Mouse (Mus musculus) MEL (cell line): Measurements from ENCODE around the gene Hspa1a. TPM values are rescaled to one million over a fixed set of nuclear protein-coding genes. Genes with fewer than 3 reads are reported as not detected.
A peak's percentile ranks its signal among the peaks of the same experiment; 100 is the strongest.

Source experiments
- DNase-seq: peaks from one replicate; pipeline ENCODE4 v3.0.0; 2011; ENCODE audit warnings: low read depth, low spot score
- H3K27ac ChIP-seq: 2 replicates; pipeline ENCODE4 v1.5.1; 2012; ENCODE audit warnings: low read depth, mild to moderate bottlenecking, control low read depth, low read length, moderate library complexity; ENCODE audit not compliant: control insufficient read depth
- H3K27me3 ChIP-seq, 2 experiments: fragments of 150-350 bp in 1 of 2; sonication (generic) in 1 of 2; 2 replicates each; pipeline ENCODE4 v1.6.1; 2012; ENCODE audit warnings: low read length in 2 of 2, mild to moderate bottlenecking in 2 of 2, improper control_type of control experiment in 1 of 2, moderate library complexity in 1 of 2; ENCODE audit not compliant: insufficient read depth in 2 of 2, control insufficient read depth in 1 of 2
- H3K36me3 ChIP-seq, 2 experiments: 2 replicates each; pipeline ENCODE4 v1.6.1; 2012 to 2014; ENCODE audit warnings: low read length in 2 of 2, improper control_type of control experiment in 1 of 2, inconsistent platforms in 1 of 2, mild to moderate bottlenecking in 1 of 2; ENCODE audit not compliant: insufficient read depth in 2 of 2, control insufficient read depth in 1 of 2
- H3K4me1 ChIP-seq, 2 experiments: fragments of 150-350 bp in 1 of 2; sonication (generic) in 1 of 2; 2 replicates each; pipeline ENCODE4 v1.6.1; 2012; ENCODE audit warnings: low read length in 2 of 2, improper control_type of control experiment in 1 of 2, mild to moderate bottlenecking in 1 of 2; ENCODE audit not compliant: insufficient read depth in 2 of 2, control insufficient read depth in 1 of 2
- H3K4me3 ChIP-seq, 2 experiments: fragments of 150-350 bp in 1 of 2; sonication (generic) in 1 of 2; 2 replicates each; pipeline ENCODE4 v1.5.1; 2012; ENCODE audit warnings: low read depth in 2 of 2, low read length in 2 of 2, mild to moderate bottlenecking in 2 of 2, moderate library complexity in 2 of 2, control low read depth in 1 of 2, improper control_type of control experiment in 1 of 2; ENCODE audit not compliant: control insufficient read depth in 1 of 2, insufficient read depth in 1 of 2
- H3K79me2 ChIP-seq: 2 replicates; pipeline ENCODE4 v1.6.1; 2012; ENCODE audit warnings: mild to moderate bottlenecking, low read length, moderate library complexity; ENCODE audit not compliant: control insufficient read depth, poor library complexity, insufficient read depth
- H3K9ac ChIP-seq: 2 replicates; pipeline ENCODE4 v1.6.1; 2012; ENCODE audit warnings: low read depth, mild to moderate bottlenecking, control low read depth, low read length, moderate library complexity; ENCODE audit not compliant: control insufficient read depth, poor library complexity, severe bottlenecking
- H3K9me3 ChIP-seq: fragments of 150-350 bp; sonication (generic); replicated peaks from 2 replicates; pipeline ENCODE4 v1.6.1; 2012; ENCODE audit warnings: mild to moderate bottlenecking, low read length, improper control_type of control experiment, moderate library complexity; ENCODE audit not compliant: insufficient read depth
- CHD1 ChIP-seq: IDR thresholded peaks from 2 replicates; pipeline ENCODE4 v1.6.1; 2012; ENCODE audit warnings: low read depth, mild to moderate bottlenecking, inconsistent platforms, low read length, improper control_type of control experiment
- CHD2 ChIP-seq: IDR thresholded peaks from 2 replicates; pipeline ENCODE4 v1.6.1; 2011; ENCODE audit warnings: low read length, improper control_type of control experiment
- CTCF ChIP-seq, 3 experiments: IDR thresholded peaks in 2 of 3; conservative IDR thresholded peaks in 1 of 3; 2 replicates each; pipeline ENCODE4 v1.5.1; 2011 to 2012; ENCODE audit warnings: low read length in 3 of 3, low read depth in 2 of 3, mild to moderate bottlenecking in 2 of 3, improper control_type of control experiment in 1 of 3, inconsistent platforms in 1 of 3, mixed read lengths in 1 of 3, moderate library complexity in 1 of 3; ENCODE audit not compliant: control insufficient read depth in 1 of 3, insufficient read depth in 1 of 3, poor library complexity in 1 of 3, severe bottlenecking in 1 of 3
- E2F4 ChIP-seq: IDR thresholded peaks from 2 replicates; pipeline ENCODE4 v1.6.1; 2011; ENCODE audit warnings: low read depth, low read length, improper control_type of control experiment, borderline replicate concordance
- EP300 ChIP-seq, 2 experiments: IDR thresholded peaks; 2 replicates each; pipeline ENCODE4 v1.6.1; 2011; ENCODE audit warnings: improper control_type of control experiment in 2 of 2, low read length in 2 of 2, low read depth in 1 of 2, mild to moderate bottlenecking in 1 of 2
- ETS1 ChIP-seq: IDR thresholded peaks from 2 replicates; pipeline ENCODE4 v1.6.1; 2012; ENCODE audit warnings: low read depth, mild to moderate bottlenecking, inconsistent platforms, low read length, improper control_type of control experiment, moderate library complexity
- GABPA ChIP-seq: IDR thresholded peaks from 2 replicates; pipeline ENCODE4 v1.6.1; 2012; ENCODE audit warnings: low read depth, mild to moderate bottlenecking, inconsistent platforms, low read length, improper control_type of control experiment, moderate library complexity
- GATA1 ChIP-seq: IDR thresholded peaks from 2 replicates; pipeline ENCODE4 v1.6.1; 2011; ENCODE audit warnings: low read depth, low read length, improper control_type of control experiment
- HCFC1 ChIP-seq: IDR thresholded peaks from 2 replicates; pipeline ENCODE4 v1.6.1; 2012; ENCODE audit warnings: low read depth, mild to moderate bottlenecking, inconsistent platforms, low read length, improper control_type of control experiment, moderate library complexity
- JUND ChIP-seq: IDR thresholded peaks from 2 replicates; pipeline ENCODE4 v1.6.1; 2011; ENCODE audit warnings: low read depth, mild to moderate bottlenecking, improper control_type of control experiment, low read length
- MAX ChIP-seq: IDR thresholded peaks from 2 replicates; pipeline ENCODE4 v1.6.1; 2011; ENCODE audit warnings: low read length, improper control_type of control experiment
- MAZ ChIP-seq: IDR thresholded peaks from 2 replicates; pipeline ENCODE4 v1.6.1; 2012; ENCODE audit warnings: low read depth, mild to moderate bottlenecking, inconsistent platforms, low read length, improper control_type of control experiment
- MEF2A ChIP-seq: IDR thresholded peaks from 2 replicates; pipeline ENCODE4 v1.6.1; 2014; ENCODE audit warnings: low read depth, mild to moderate bottlenecking, inconsistent platforms, low read length, improper control_type of control experiment; ENCODE audit not compliant: poor library complexity, insufficient replicate concordance, severe bottlenecking; ENCODE audit errors: extremely low read depth
- MYB ChIP-seq: IDR thresholded peaks from 2 replicates; pipeline ENCODE4 v1.6.1; 2011; ENCODE audit warnings: mild to moderate bottlenecking, low read depth, low read length, improper control_type of control experiment
- MYC ChIP-seq: IDR thresholded peaks from 2 replicates; pipeline ENCODE4 v1.6.1; 2011; ENCODE audit warnings: low read depth, mild to moderate bottlenecking, low read length, improper control_type of control experiment, moderate library complexity
- NELFE ChIP-seq: IDR thresholded peaks from 2 replicates; pipeline ENCODE4 v1.6.1; 2011; ENCODE audit warnings: low read depth, low read length, improper control_type of control experiment
- NRF1 ChIP-seq: IDR thresholded peaks from 2 replicates; pipeline ENCODE4 v1.6.1; 2014; ENCODE audit warnings: low read depth, mild to moderate bottlenecking, inconsistent platforms, low read length, improper control_type of control experiment, moderate library complexity; ENCODE audit not compliant: poor library complexity, insufficient read depth, severe bottlenecking
- POLR2A ChIP-seq, 2 experiments: IDR thresholded peaks; 2 replicates each; pipeline ENCODE4 v1.6.1; 2011 to 2012; ENCODE audit warnings: low read length in 2 of 2, mild to moderate bottlenecking in 2 of 2, control low read depth in 1 of 2, improper control_type of control experiment in 1 of 2, low read depth in 1 of 2, moderate library complexity in 1 of 2; ENCODE audit not compliant: control insufficient read depth in 1 of 2, insufficient read depth in 1 of 2, poor library complexity in 1 of 2
- POLR2AphosphoS2 ChIP-seq: IDR thresholded peaks from 2 replicates; pipeline ENCODE4 v1.6.1; 2011; ENCODE audit warnings: low read length, improper control_type of control experiment
- POLR2AphosphoS5 ChIP-seq: IDR thresholded peaks from 2 replicates; pipeline ENCODE4 v1.6.1; 2012; ENCODE audit warnings: low read depth, borderline replicate concordance, mild to moderate bottlenecking, inconsistent platforms, low read length, moderate library complexity, mixed read lengths
- RAD21 ChIP-seq: IDR thresholded peaks from 2 replicates; pipeline ENCODE4 v1.6.1; 2011; ENCODE audit warnings: mild to moderate bottlenecking, low read depth, low read length, improper control_type of control experiment
- SIN3A ChIP-seq: IDR thresholded peaks from 2 replicates; pipeline ENCODE4 v1.6.1; 2012; ENCODE audit warnings: low read length, improper control_type of control experiment, inconsistent platforms
- SMC3 ChIP-seq: IDR thresholded peaks from 2 replicates; pipeline ENCODE4 v1.6.1; 2011; ENCODE audit warnings: low read depth, low read length, improper control_type of control experiment
- TBP ChIP-seq: IDR thresholded peaks from 2 replicates; pipeline ENCODE4 v1.8.0; 2011; ENCODE audit warnings: low read depth, low read length, improper control_type of control experiment
- USF1 ChIP-seq: IDR thresholded peaks from 2 replicates; pipeline ENCODE4 v1.6.1; 2014; ENCODE audit warnings: low read depth, mild to moderate bottlenecking, inconsistent platforms, low read length, improper control_type of control experiment, moderate library complexity
- ZC3H11A ChIP-seq: IDR thresholded peaks from 2 replicates; pipeline ENCODE4 v1.6.1; 2012; ENCODE audit warnings: low read depth, mild to moderate bottlenecking, inconsistent platforms, low read length, improper control_type of control experiment
- ZKSCAN1 ChIP-seq: IDR thresholded peaks from 2 replicates; pipeline ENCODE4 v1.6.1; 2012; ENCODE audit warnings: low read depth, mild to moderate bottlenecking, inconsistent platforms, low read length, improper control_type of control experiment, moderate library complexity
- ZMIZ1 ChIP-seq: IDR thresholded peaks from 2 replicates; pipeline ENCODE4 v1.6.1; 2012; ENCODE audit warnings: low read depth, mild to moderate bottlenecking, inconsistent platforms, low read length, improper control_type of control experiment, moderate library complexity
- ZNF384 ChIP-seq: IDR thresholded peaks from 2 replicates; pipeline ENCODE4 v1.6.1; 2012; ENCODE audit warnings: low read depth, mild to moderate bottlenecking, inconsistent platforms, low read length, improper control_type of control experiment
- polyA plus RNA-seq, 2 experiments: library from polyadenylated mRNA; stranded (reverse) in 1 of 2; unstranded in 1 of 2; fragments of >175 nt in 1 of 2; fragments of >200 nt in 1 of 2; gene quantifications; 2 replicates each; pipeline versions ENCODE4 v1.2.1 to v1.2.4; 2012; ENCODE audit warnings: low replicate concordance in 2 of 2, low read depth in 1 of 2; ENCODE audit not compliant: insufficient read length in 2 of 2, insufficient read depth in 1 of 2, missing spikeins in 1 of 2
- total RNA-seq: library from RNA; depleted of rRNA; stranded (reverse); fragments of 300-350 nt; gene quantifications from 2 replicates; pipeline ENCODE4 v1.2.3, GENCODE M21; 2012

Hspa1a gene
- total and polyA plus RNA-seq, 3 experiments, result not detected

DNA sequence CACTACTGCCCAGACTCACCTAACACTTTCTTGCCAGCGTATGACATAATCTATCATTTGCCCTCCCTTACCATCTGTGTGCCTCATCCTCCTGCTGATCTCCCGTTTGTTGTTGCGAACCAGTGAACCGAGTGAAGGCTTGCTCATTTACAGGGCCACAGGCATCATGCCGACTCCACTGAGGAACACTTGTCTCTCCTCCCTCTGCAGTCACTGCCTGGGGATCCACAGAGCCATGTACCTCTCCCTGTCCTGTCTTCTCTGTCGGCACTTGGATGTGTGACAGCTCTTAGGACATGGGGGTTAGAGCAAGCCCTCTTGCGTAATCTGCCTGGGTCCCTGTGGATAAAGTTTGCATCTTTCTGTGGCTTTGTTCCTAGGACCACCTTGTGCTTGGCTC is 37.6 kb upstream of the Hspa1a start:
- H3K79me2 ChIP-seq, result peaks cover 13% of the 10 kb centered on the region; the same call in 1 of the 2 replicates
- H3K36me3 ChIP-seq, result peaks cover 2 to 6% of the 10 kb centered on the region in 2 experiments
- no peak for TF ChIP-seq MYB
- no peak for TF ChIP-seq MEF2A
- TF ChIP-seq POLR2AphosphoS2, result no peak
- TF ChIP-seq ZMIZ1, result no peak
- no peak for TF ChIP-seq NRF1
- TF ChIP-seq USF1, result no peak
- TF ChIP-seq TBP, result no peak
- TF ChIP-seq ETS1, result no peak
- TF ChIP-seq NELFE, result no peak
- TF ChIP-seq MYC, result no peak
- no peak for TF ChIP-seq POLR2A (IDR thresholded peaks at IDR 0.05; ENCODE audit: control insufficient read depth in 1 of 2, insufficient read depth in 1 of 2, low read depth in 1 of 2, low read length in 2 of 2, poor library complexity in 1 of 2)
- TF ChIP-seq MAX, result no peak
- no peak for TF ChIP-seq POLR2AphosphoS5
- no peak for TF ChIP-seq GABPA
- no peak for TF ChIP-seq SMC3
- no peak for TF ChIP-seq ZKSCAN1
- no peak for TF ChIP-seq MAZ
- no peak for TF ChIP-seq CHD2
- DNase-seq, result no peak
- H3K9me3 ChIP-seq, result no peaks in the 10 kb centered on the region
- no peaks in the 10 kb centered on the region for H3K27me3 ChIP-seq
- H3K4me1 ChIP-seq, result peaks cover 0 to 9% of the 10 kb centered on the region in 2 experiments; a peak in 2 of 4 replicates
- H3K4me3 ChIP-seq, result no peak overlapping the region
- no peak overlapping the region for H3K9ac ChIP-seq
- H3K27ac ChIP-seq, result no peak overlapping the region

DNA sequence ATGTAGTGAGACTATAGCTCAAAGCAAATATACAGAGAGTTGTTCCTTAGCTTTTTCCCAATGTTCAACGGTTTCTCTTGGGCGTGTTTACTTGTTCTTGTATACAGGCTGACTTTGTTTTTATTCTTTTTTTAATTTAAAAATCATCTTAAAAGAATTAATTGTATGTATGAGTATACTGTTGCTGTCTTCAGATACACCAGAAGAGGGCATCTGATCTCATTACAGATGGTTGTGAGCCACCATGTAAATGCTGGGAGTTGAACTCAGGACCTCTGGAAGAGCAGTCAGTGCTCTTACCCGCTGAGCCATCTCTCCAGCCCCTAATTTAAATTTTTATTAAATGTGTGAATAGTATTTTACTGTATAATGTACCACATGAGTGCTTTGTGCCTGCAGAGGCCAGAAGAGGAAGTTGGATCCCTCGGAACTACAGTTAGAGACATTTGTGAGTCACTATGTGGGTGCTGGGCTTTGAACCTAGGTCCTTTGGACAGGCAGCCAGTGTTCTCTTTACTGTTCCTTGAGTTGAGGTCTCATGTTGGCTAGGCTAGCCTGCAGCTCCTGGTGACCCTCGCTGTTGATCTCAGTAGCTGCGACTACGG is 35.5 kb upstream of the Hspa1a start:
- DNase-seq, result peak; percentile 80
- Histone ChIP-seq H3K4me3 (no peak overlapping the region), H3K79me2 (peaks cover 32% of the 10 kb centered on the region), H3K9me3 (no peaks in the 10 kb centered on the region), H3K9ac (no peak overlapping the region), H3K4me1 (peaks cover 0 to 13% of the 10 kb centered on the region in 2 experiments; a peak in 2 of 4 replicates), H3K36me3 (peaks cover 6 to 7% of the 10 kb centered on the region in 2 experiments), H3K27ac (peak overlapping the region; percentile 9; the same call in 1 of the 2 replicates), H3K27me3 (no peaks in the 10 kb centered on the region)
- TF ChIP-seq TBP (peak; percentile 91), RAD21 (peak; percentile 36), MAX (no peak), MYC (no peak), E2F4 (no peak), GABPA (no peak), SIN3A (no peak), ZC3H11A (no peak; the same call in 1 of the 2 replicates), SMC3 (peak; percentile 56), CTCF (IDR thresholded peaks at IDR 0.05 in 2 of 3, conservative IDR thresholded peaks at IDR 0.05 in 1 of 3; ENCODE audit: control insufficient read depth in 1 of 3, insufficient read depth in 1 of 3, low read depth in 2 of 3, low read length in 3 of 3, poor library complexity in 1 of 3, severe bottlenecking in 1 of 3) (peak in 2 of 3 experiments; percentile 20 to 49; a peak in 4 of 6 replicates), ZMIZ1 (no peak), CHD2 (no peak), MYB (no peak), POLR2AphosphoS5 (no peak), JUND (0 out of 2 replicates have a peak, but pooled peaks have one; percentile 52), NELFE (no peak), ZNF384 (0 out of 2 replicates have a peak, but pooled peaks have one; percentile 31), CHD1 (no peak), NRF1 (no peak), HCFC1 (peak; percentile 37; the same call in 1 of the 2 replicates), ETS1 (no peak), EP300 (IDR thresholded peaks at IDR 0.05; ENCODE audit: low read depth in 1 of 2, low read length in 2 of 2) (no peak), MEF2A (no peak), GATA1 (no peak)
